Comparison of ENCODE assay signal across 9 mouse cellular contexts in the genomic region with DNA sequence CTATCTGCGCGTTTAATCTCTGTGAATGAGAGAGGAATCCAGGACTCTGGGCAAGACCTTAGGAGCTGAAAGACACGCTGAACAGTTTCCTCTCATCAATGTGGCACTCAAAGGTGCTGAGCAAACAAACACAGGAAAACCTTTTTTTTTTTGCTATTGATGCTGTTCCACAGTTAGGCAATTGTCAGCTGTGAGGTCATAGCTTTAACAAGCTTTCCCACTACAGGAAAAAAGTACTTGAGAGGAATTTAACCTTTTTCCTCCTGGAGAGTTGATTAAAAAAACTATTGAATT.
DNase-seq lines count a peak whose midpoint lies in the region; ATAC-seq lines count a peak whose summit lies in the region.
"Had no signal": no experiment of that assay in that cellular context is flagged by ENCODE, and none has a peak within 500 bp of the region (broad histone marks: within the 10 kb centered on the region; RNA-seq: fewer than 3 reads in every experiment).

No protein-coding gene starts in this region.

- no peak for DNase-seq in heart, adult 18-20 months
- no peak for DNase-seq in layer of hippocampus, adult 9-11 months
- DNase-seq in layer of hippocampus, adult 8-10 months (ENCODE audit: low spot score in 2 of 2) = no peak
- no peak for DNase-seq in gastrocnemius, adult 18-20 months (ENCODE audit: low spot score)

- no peak overlapping the region for H3K4me3 ChIP-seq in heart, embryonic 12.5 days
- no peak overlapping the region for H3K4me3 ChIP-seq in embryonic facial prominence, embryonic 13.5 days
- H3K4me3 ChIP-seq in intestine, embryonic 15.5 days (replicated peaks) = no peak overlapping the region
- no peak overlapping the region for H3K4me3 ChIP-seq in midbrain, embryonic 16.5 days (ENCODE audit: low read depth, low read length)
- H3K4me3 ChIP-seq: liver, embryonic 12.5 days had no signal

- peaks cover 38% of the 10 kb centered on the region for H3K4me1 ChIP-seq in heart, embryonic 12.5 days (replicated peaks)
- peaks cover 36% of the 10 kb centered on the region for H3K4me1 ChIP-seq in embryonic facial prominence, embryonic 13.5 days
- H3K4me1 ChIP-seq in intestine, embryonic 15.5 days (replicated peaks) = peaks cover 18% of the 10 kb centered on the region
- peaks cover 12% of the 10 kb centered on the region for H3K4me1 ChIP-seq in midbrain, embryonic 16.5 days (ENCODE audit: control insufficient read depth, insufficient read depth, low read length)
- H3K4me1 ChIP-seq: liver, embryonic 12.5 days had no signal

- no peak for ATAC-seq in heart, embryonic 12.5 days (ENCODE audit: insufficient number of reproducible peaks, low FRiP score)
- ATAC-seq in embryonic facial prominence, embryonic 13.5 days (ENCODE audit: insufficient number of reproducible peaks, insufficient read depth, low FRiP score, low TSS enrichment, low read depth) = no peak
- peak; percentile 25; the same call in 1 of the 2 replicates for ATAC-seq in intestine, embryonic 15.5 days
- no peak for ATAC-seq in midbrain, embryonic 16.5 days
- ATAC-seq: liver, embryonic 12.5 days had no signal

- no peak overlapping the region for H3K27ac ChIP-seq in heart, embryonic 12.5 days (ENCODE audit: poor library complexity, severe bottlenecking)
- H3K27ac ChIP-seq in embryonic facial prominence, embryonic 13.5 days = no peak overlapping the region
- no peak overlapping the region for H3K27ac ChIP-seq in intestine, embryonic 15.5 days
- no peak overlapping the region for H3K27ac ChIP-seq in midbrain, embryonic 16.5 days (ENCODE audit: low read length)
- H3K27ac ChIP-seq: liver, embryonic 12.5 days had no signal

- H3K36me3 ChIP-seq in heart, embryonic 12.5 days = no peaks in the 10 kb centered on the region
- H3K36me3 ChIP-seq in embryonic facial prominence, embryonic 13.5 days = no peaks in the 10 kb centered on the region
- H3K36me3 ChIP-seq in intestine, embryonic 15.5 days = no peaks in the 10 kb centered on the region
- no peaks in the 10 kb centered on the region for H3K36me3 ChIP-seq in midbrain, embryonic 16.5 days (ENCODE audit: control insufficient read depth, insufficient read depth, low read length)
- H3K36me3 ChIP-seq: liver, embryonic 12.5 days had no signal

- no peak overlapping the region for H3K9ac ChIP-seq in heart, embryonic 12.5 days
- H3K9ac ChIP-seq in embryonic facial prominence, embryonic 13.5 days = no peak overlapping the region
- H3K9ac ChIP-seq in intestine, embryonic 15.5 days = no peak overlapping the region
- no peak overlapping the region for H3K9ac ChIP-seq in midbrain, embryonic 16.5 days (ENCODE audit: low read depth, low read length)
- H3K9ac ChIP-seq: liver, embryonic 12.5 days had no signal

- 30% methylated on average over 3 of the region's 3 CpGs for WGBS in heart, embryonic 12.5 days
- 25% methylated on average over 3 of the region's 3 CpGs for WGBS in embryonic facial prominence, embryonic 13.5 days
- WGBS in intestine, embryonic 15.5 days = 26% methylated on average over 3 of the region's 3 CpGs
- WGBS in midbrain, embryonic 16.5 days = 24% methylated on average over 3 of the region's 3 CpGs

- no peaks in the 10 kb centered on the region for H3K9me3 ChIP-seq in heart, embryonic 12.5 days (replicated peaks)
- H3K9me3 ChIP-seq in embryonic facial prominence, embryonic 13.5 days = no peaks in the 10 kb centered on the region
- no peaks in the 10 kb centered on the region for H3K9me3 ChIP-seq in intestine, embryonic 15.5 days
- no peaks in the 10 kb centered on the region for H3K9me3 ChIP-seq in midbrain, embryonic 16.5 days (replicated peaks; ENCODE audit: control insufficient read depth, low read length, poor library complexity, severe bottlenecking)
- H3K9me3 ChIP-seq: liver, embryonic 12.5 days had no signal

- no peaks in the 10 kb centered on the region for H3K27me3 ChIP-seq in heart, embryonic 12.5 days (replicated peaks)
- H3K27me3 ChIP-seq in embryonic facial prominence, embryonic 13.5 days = no peaks in the 10 kb centered on the region; the same call in 1 of the 2 replicates
- H3K27me3 ChIP-seq in intestine, embryonic 15.5 days (replicated peaks) = no peaks in the 10 kb centered on the region
- H3K27me3 ChIP-seq in midbrain, embryonic 16.5 days (ENCODE audit: control insufficient read depth, insufficient read depth, low read depth, low read length) = 0 out of 2 replicates have a peak, but pooled peaks cover 2% of the 10 kb centered on the region
- H3K27me3 ChIP-seq: liver, embryonic 12.5 days had no signal

- H3K4me2 ChIP-seq in heart, embryonic 12.5 days = peak overlapping the region; percentile 38
- peak overlapping the region; percentile 37 for H3K4me2 ChIP-seq in embryonic facial prominence, embryonic 13.5 days
- H3K4me2 ChIP-seq in intestine, embryonic 15.5 days (replicated peaks) = peak overlapping the region; percentile 41; the same call in 1 of the 2 replicates
- peak overlapping the region; percentile 31 for H3K4me2 ChIP-seq in midbrain, embryonic 16.5 days (ENCODE audit: low read length)
